Mouse (Mus musculus) right cerebral cortex, adult 2 months (tissue): ENCODE results near the gene Carhsp1.

Experiments
- DNase-seq, 2 experiments: peaks; one replicate each; pipeline ENCODE4 v3.0.0; 2021 to 2022; ENCODE audit warnings: low spot score in 2 of 2

The Carhsp1 gene

DNA sequence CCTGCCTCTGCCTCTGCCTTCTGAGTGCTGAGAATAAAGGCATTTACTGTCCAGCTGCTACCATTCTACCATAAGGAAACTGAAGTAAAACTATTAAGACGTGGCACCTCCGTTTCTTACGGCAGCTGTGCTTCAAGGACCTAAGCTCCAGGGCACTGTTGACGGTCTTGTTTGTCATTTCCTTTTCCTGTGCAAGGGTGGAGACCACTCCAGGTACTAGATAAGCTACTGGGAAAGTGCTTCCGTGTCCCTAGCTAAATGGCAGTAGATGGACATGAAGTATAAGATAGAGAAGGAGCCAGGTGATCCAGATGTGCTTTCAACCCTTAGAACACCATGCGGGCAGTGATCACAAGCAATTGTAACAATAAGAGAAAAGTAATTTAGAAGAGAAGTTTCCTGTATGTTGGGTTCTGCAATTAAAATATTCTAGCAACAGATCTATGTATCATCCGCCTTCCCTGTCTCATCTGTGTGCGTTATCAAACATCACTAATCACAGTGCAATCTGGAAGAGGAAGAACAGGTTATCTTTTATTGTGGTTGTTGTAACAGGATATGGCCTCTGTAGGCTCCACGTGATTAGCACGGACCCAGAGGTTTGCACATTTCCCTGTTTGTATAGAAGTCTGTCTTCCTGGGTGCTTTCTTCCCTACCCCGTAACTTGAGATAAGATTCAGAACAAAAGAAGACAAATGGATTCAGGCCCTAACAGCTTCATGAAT lies 32.3 kb downstream of the Carhsp1 start:
- no peak for DNase-seq

GRCm38 (mm10) chr16:8638131-8638530 lies 33.8 kb downstream of the Carhsp1 start:
- no peak for DNase-seq

DNA sequence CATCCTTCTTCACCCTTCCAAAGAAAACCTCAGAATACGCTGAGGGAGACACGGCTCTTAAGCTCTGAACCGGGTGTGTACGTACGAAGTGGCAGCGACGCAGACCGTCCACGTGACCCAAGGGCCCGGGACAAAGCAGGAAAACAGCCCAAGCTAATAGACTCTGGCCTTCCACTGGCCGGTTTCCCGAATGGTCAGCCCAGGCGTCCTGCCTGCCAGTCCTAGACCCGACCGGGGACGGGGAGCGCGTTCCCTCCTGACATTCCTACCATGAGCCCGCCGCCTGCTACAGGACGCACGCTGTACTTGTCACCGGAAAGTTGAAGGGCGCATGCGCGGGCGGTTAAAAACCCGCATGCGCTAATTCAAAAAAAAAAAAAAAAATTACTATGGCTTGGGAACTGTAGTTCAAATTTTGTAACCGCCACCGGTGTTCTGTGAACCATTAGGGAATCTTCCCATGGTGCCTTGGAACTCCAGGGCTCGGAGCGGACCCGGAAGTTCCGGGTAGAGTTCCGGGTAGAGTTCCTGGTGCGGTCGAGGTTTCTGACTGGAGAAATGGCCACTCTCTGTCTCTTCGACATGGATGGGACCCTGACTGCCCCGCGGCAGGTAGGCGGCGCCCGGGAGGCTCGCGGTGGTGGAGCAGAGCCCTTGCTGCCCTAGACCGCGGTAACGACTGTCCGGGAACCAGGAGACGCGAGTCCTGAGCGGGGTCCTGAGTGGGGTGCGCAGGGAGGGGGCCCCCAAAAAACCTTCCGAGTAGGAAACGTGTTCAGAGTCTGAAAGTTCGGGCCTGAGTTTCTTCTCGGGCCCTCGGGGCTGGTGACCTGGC lies 34.5 kb downstream of the Carhsp1 start, which contains the start of the genes Pmm2 and Tmem186:
Gene Pmm2, plus strand, starts transcription at position 458 of the 835 bp plus-strand sequence.
Gene Tmem186, minus strand, starts transcription at position 496 of the 835 bp plus-strand sequence.
- peak; percentile 87 to 89 for DNase-seq

- no peak for DNase-seq
Measured at GRCm38 (mm10) chr16:8636867-8637216, 35.1 kb downstream of the Carhsp1 start.

DNA sequence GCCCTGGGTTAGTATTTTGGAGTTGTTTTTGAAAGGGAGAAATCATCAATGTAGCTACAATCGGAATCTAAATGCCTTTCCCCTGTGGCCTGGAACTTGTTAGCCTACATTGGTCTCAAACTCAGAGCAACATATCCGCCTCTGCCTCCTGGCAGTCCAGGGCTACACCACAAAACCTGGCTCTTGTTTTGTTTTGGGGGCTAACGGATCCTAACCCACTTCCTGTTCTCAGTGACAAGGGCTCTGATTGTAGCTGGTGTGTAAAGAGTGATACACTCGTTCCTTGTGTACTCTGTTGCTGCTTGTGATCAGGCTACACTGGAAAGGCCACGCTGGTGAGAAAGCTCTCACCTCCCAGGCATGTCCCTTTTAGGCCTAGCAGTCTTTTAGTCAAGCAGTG lies 40.5 kb downstream of the Carhsp1 start:
- DNase-seq = no peak

DNA sequence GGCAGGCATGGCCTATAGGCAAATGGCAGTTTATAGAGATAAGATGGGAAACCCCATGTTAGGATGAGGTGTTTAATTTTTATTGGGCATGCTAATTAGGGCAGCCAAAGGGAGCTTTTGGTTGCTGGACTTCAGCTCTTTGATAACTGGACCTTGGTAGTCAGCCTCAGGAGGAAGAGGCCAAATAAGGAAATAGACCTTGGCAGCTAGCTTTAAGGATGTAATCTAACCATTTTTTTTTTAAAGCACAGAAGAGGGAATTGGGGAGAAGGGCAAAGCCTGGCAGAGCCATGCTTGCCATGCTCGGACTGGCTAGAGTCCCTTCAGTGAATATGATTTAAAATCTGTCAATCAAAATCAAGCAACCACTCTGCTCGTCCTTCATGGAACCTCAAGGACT lies 41.5 kb downstream of the Carhsp1 start:
- no peak for DNase-seq

DNA sequence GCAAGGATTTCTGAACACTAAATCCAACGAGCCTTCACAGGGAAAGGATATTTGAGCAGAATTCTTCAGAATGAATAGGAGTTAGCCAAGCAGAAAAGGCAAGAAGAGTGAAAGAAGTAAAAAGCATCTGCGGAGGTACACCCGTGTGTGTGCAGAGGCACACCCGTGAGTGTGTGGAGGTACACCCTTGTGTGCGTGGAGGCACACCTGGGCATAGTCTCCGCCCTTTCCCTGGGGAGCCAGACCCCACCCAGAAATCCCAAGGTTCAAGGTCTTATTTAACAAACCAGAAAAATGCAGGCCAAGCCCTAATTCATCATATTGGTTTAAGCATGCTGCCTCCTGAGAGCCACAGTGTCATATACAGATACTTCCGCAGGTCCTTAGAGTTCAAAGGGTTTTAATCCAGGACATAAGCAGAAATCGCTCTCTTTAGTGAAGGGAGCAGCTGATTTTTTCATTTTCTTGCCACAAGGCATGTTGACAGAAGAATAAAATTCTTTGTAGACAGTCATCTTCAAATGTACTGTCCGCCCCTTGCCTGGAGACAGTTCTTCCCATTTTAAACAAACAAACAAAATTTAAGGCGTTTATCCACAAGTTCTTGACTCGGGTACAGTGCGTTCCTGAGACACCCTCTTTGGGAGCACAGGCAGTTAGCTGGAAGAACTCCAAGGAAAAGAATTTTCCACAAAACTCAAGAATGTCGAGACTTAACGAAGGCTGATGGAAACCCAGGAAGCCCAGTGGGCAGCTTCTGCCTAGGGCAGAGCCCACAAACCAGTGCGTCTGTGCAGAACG lies 51.4 kb downstream of the Carhsp1 start:
- DNase-seq = no peak

DNA sequence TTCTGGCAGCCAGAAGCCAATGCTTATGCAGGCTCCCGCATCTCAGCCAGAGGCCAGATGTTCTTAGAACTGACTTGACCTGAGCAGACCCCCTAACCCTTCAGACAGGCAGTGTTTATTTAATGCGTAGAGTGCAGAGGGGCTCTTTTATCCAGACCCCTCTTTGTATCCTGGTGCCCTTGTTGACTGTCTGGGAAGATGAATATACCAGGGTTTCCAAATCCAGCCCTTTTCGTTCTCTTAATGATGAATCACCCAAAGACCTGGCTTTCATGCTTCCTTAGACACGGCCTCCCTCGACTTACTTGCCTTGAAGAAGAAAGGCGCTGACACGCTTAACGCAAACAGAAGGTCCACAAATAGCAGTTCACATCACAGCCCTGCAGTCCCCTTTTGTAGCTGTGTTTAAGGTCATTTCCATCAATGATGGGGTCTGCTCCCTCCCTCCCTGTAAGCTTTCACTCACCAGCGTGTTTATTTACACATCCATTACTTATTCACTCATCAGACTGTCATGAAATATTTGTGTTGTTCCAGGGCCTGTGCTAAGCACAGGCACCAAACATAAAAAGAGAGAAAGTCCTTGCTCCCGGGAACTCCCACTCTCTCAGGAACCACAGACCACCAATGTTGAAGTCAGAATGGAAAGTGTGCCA lies 52.2 kb downstream of the Carhsp1 start:
- no peak for DNase-seq

DNA sequence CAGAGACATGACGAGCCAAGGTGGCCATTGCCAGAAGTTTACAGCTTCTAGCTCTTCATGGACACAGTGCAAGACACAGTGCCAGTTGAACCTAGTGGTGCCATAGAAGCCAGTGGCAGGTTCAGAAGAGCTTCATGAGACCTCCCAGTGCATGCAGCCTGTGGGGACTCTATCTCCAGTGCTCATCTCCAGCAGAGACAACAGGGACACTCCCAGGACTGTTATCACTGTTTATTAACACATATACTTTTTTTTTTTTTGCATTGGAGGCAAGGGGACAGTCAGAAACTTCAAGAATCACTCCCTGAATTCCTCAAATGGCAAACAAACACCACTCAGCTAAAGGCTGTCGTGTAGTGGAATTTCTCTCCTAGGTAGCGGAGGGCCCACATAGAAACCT lies 58.5 kb downstream of the Carhsp1 start:
- DNase-seq = no peak

- DNase-seq = no peak
Measured at GRCm38 (mm10) chr16:8613039-8613438, 58.9 kb downstream of the Carhsp1 start.

GRCm38 (mm10) chr16:8612214-8613005 lies 59.5 kb downstream of the Carhsp1 start:
- no peak for DNase-seq

DNA sequence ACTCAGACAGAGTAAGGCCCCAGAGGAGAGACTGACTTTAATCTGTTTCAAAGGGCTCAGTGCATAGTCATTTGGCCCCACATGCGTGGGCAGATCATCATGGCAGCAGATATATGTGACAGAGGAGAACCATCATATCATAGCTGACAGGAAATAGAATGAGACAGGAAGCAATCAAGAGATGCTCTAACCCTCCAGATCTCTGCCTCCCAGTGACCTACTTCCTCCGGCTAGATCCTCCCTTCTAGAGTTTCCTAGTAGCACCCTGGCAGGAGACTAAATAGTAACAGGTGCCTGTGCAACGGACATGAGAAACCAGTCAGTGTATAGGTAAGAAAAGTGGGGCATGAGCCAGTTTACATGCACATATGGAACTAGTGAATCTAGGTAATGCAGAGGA lies 61.6 kb downstream of the Carhsp1 start:
- DNase-seq = no peak
